10 mouse cellular contexts compared by ENCODE assay signal in genomic region chr16:43753751-43754150, GRCm38 (mm10). TPM values are rescaled to one million over a fixed set of nuclear protein-coding genes. Genes with fewer than 3 reads are reported as not detected.
DNase-seq lines count a peak whose midpoint lies in the region; ATAC-seq and TF ChIP-seq lines count a peak whose summit lies in the region.
"Had no signal": no experiment of that assay in that cellular context is flagged by ENCODE, and none has a peak within 500 bp of the region (broad histone marks: within the 10 kb centered on the region; RNA-seq: fewer than 3 reads in every experiment).

Gene Drd3 (plus strand): TSS chr16:43754026.

- no peak for TF ChIP-seq POLR2A in limb, embryonic 14.5 days (IDR thresholded peaks at IDR 0.05; ENCODE audit: borderline replicate concordance, extremely low read depth, insufficient read depth, insufficient read length)

- H3K4me3 ChIP-seq in limb, embryonic 14.5 days (replicated peaks; ENCODE audit: low read length): no peak within 1 kb of the TSS
- H3K4me3 ChIP-seq: embryonic facial prominence, embryonic 12.5 days had no signal

- no peaks in the 10 kb centered on the region for H3K4me1 ChIP-seq in limb, embryonic 14.5 days (ENCODE audit: control insufficient read depth, insufficient read depth, low read length)

- H3K4me2 ChIP-seq in limb, embryonic 14.5 days (replicated peaks; ENCODE audit: low read depth, low read length, severe bottlenecking): no peak within 1 kb of the TSS
- H3K4me2 ChIP-seq: embryonic facial prominence, embryonic 12.5 days had no signal

- H3K36me3 ChIP-seq in limb, embryonic 14.5 days (ENCODE audit: control insufficient read depth, insufficient read depth, low read length): no peaks in the 10 kb centered on the region
- H3K36me3 ChIP-seq: embryonic facial prominence, embryonic 12.5 days had no signal

- peak; percentile 3 for DNase-seq in adrenal gland, adult 2 months
- no peak for DNase-seq in adrenal gland, postnatal 25 days
- peak; percentile 46 for DNase-seq in kidney, postnatal 10 days
- no peak for DNase-seq in kidney, adult 18-20 months
- DNase-seq in embryo, embryonic 9.5 days (ENCODE audit: extremely low spot score): peak; percentile 25
- DNase-seq in limb, embryonic 14.5 days (ENCODE audit: low spot score): peak; percentile 54
- DNase-seq in layer of hippocampus, postnatal 10 days (ENCODE audit: low spot score in 2 of 2): no peak
- DNase-seq in liver: no peak

- H3K27ac ChIP-seq in limb, embryonic 14.5 days (replicated peaks; ENCODE audit: low read depth, low read length): no peak within 1 kb of the TSS
- H3K27ac ChIP-seq: embryonic facial prominence, embryonic 12.5 days had no signal

- no peak within 1 kb of the TSS for H3K9ac ChIP-seq in limb, embryonic 14.5 days (ENCODE audit: low read depth, low read length, severe bottlenecking)
- H3K9ac ChIP-seq: embryonic facial prominence, embryonic 12.5 days had no signal

- WGBS in limb, embryonic 14.5 days: 6% methylated on average over 7 of the region's 7 CpGs

- no peak for ATAC-seq in limb, embryonic 14.5 days (ENCODE audit: low FRiP score, low read depth)

- no peaks in the 10 kb centered on the region for H3K27me3 ChIP-seq in limb, embryonic 14.5 days (ENCODE audit: control insufficient read depth, insufficient read depth, low read length)
- H3K27me3 ChIP-seq: embryonic facial prominence, embryonic 12.5 days had no signal

- no peaks in the 10 kb centered on the region for H3K9me3 ChIP-seq in limb, embryonic 14.5 days (ENCODE audit: control insufficient read depth, low read length)
- H3K9me3 ChIP-seq: embryonic facial prominence, embryonic 12.5 days had no signal

RNA-seq across cellular contexts. Expression of gene Drd3, which starts in this region (rescaled TPM):
- total RNA-seq in adrenal gland, adult 2 months (2021): not detected
- polyA plus RNA-seq in adrenal gland, adult 2 months (2012; rRNA removed): 0.07 and 0.11 TPM in 2 replicates
- total RNA-seq in adrenal gland, postnatal 25 days (2021): not detected in 2 replicates
- not detected in 2 replicates for polyA plus RNA-seq in limb, embryonic 14.5 days (2012; rRNA removed)
- not detected in 2 replicates for polyA plus RNA-seq in limb, embryonic 14.5 days (2014; fragmentation: Nextera tagmentation; extraction: Ambion mirVana)
- under 1 TPM; 0.41 to 0.54 TPM for total RNA-seq in layer of hippocampus, postnatal 10 days (2021)
- total RNA-seq: hematopoietic stem cell, adult 5-6 weeks had no signal
- polyA plus RNA-seq: embryonic facial prominence, embryonic 12.5 days had no signal

Comparison
In these comparisons a context has a peak if more than half of its experiments do, and no peak if none do; other contexts are left out.
1. DNase-seq: peak in kidney, postnatal 10 days (single experiment) and embryo, embryonic 9.5 days (single experiment); none in adrenal gland, postnatal 25 days (single experiment), kidney, adult 18-20 months (single experiment), layer of hippocampus, postnatal 10 days (0 of 2) and liver (single experiment).
2. Peak in DNase-seq in adrenal gland, adult 2 months; RNA of the gene not detected or under 1 TPM.
3. Peak in DNase-seq in limb, embryonic 14.5 days; RNA of the gene not detected or under 1 TPM.